Mouse (Mus musculus) right cerebral cortex, postnatal 4 days (tissue): ENCODE data around the gene Asf1b.
A peak's percentile ranks its signal among the peaks of the same experiment; 100 is the strongest.
"Not testable (repeated sequence)": the region's sequence is repeated elsewhere in the genome, so short reads cannot be mapped to it uniquely, and the experiment has no call there.

Experiments
- DNase-seq: peaks from one replicate; pipeline ENCODE4 v3.0.0-alpha.2; 2022

Asf1b gene

GRCm38 (mm10) chr8:83964015-83964765 is 8.9 kb downstream of the Asf1b start:
- no peak for DNase-seq

- no peak for DNase-seq
These were observed 12.4 kb downstream of the Asf1b start for GRCm38 (mm10) chr8:83967701-83968100.

- no peak for DNase-seq
These were observed 15.8 kb downstream of the Asf1b start for GRCm38 (mm10) chr8:83971121-83971520.

- no peak for DNase-seq
These were observed 16.4 kb downstream of the Asf1b start for GRCm38 (mm10) chr8:83971661-83972060.

- DNase-seq, result peak; percentile 98
These were observed 17.1 kb downstream of the Asf1b start, which contains the start of gene Prkaca for GRCm38 (mm10) chr8:83972150-83973120. Prkaca (plus strand) TSS chr8:83972993.

DNA sequence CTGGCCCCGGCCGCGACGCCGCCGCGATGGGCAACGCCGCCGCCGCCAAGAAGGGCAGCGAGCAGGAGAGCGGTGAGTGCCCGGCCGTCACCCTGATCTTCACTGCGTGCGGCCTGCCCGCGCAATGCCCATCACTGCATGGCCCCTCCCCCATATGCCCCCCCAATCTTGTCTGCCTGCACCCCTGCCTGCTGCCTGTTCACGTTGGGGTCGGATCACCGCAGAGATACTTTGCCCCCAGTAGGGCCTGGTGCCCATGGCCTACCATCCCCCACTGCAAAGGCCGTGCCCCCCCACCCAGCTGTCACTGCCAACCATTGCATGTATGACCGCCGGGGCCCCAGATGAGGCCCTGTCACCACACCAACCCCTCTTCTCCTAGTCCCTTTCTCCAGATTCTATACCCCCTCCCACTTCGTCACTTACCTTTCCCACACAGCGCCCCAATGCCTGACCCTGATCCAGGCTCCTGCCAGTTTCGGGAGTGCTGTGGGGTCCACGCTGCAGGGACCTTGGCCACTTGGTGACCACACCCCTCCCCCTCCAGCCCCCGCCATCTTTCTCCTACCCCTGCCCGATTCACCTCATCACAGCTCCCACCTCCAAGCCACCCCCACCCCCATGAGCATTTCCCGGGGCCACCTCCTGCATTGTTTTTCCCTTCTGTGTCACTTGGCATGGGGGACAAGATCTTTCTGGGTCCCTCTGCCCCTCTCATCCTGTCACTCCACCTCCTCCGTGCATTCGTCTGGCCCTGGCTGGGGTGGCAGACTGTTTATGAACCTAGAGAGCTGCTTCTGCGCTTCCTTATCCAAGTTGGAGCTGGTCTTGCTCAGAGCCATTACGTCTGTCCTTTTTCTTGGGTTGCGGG is 18.1 kb downstream of the Asf1b start:
- DNase-seq, result peak; percentile 39

DNA sequence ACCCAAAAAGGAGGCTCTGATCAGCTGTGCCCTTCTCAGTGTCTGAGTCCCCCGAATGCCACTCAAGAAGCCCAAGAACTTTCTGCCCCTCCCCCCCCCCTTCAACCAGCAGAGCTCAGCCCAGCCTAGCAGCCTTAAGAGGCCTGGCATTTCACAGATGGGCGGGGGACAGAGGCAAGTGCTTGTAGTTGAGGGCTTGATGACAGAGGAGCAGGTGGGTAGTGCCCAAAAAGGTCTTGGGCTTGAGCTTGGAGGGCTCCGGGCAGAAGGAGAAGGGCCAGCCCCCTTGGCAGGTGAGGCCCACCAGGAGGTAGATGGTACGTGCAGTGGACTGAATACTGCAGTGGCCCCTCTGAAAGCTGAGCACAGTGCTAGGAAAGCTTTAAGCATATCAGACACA is 19.2 kb downstream of the Asf1b start:
- DNase-seq, result no peak

DNA sequence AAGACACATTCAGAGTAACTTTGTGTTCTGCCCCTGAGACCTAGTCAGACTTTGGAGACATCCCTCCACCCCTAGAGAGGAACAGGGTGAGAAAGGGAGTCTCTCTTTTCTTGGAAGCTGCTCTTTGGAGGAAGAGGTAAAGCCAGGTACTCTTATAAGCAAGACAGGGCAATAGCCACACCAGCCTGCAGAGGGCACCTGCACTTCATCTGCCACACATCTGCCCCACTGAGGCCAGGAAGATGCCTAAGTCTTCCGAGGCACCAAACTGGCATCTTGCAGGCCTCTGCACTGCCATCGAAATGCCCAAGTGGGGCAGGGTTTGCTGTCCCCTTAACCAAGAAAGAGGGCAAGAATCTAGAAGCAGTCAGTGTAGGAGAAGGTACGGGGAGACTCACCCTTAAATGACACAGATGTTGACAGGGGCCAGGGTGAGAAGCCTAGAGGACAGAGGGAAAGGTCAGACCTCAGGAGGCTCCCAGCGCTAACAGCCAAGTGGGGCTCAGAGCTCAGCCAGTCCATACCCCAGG is 20.9 kb downstream of the Asf1b start:
- no peak for DNase-seq

DNA sequence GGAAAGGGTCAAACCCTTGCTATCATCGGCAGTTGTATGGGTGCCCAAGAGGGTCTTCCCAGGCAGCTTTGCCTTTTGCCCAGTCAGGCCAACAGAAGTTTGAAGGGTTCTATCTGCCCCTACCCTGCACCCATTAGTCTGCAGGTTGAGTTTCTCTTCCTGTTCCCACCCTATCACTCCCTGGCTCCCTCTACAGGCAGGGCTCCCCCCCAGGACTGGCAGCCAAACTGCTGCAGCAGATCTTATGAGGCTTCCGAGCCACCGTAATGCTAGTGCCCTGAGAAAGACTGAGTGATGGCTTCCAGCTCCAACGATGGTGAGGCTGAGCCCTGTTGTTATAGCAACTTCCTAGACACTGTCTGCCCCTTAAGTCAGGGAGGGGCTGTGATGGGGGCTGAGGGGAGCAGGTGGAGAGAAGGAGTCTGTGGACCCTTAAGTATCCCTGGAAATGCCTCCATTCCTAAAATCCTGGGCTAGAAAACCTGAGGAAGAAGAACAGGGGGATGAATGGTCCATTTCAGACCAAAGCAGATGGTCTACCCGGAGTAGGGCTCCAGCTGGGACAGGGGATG is 21.6 kb downstream of the Asf1b start:
- no peak for DNase-seq

- no peak for DNase-seq
These were observed 22.3 kb downstream of the Asf1b start for GRCm38 (mm10) chr8:83977646-83978045.

DNA sequence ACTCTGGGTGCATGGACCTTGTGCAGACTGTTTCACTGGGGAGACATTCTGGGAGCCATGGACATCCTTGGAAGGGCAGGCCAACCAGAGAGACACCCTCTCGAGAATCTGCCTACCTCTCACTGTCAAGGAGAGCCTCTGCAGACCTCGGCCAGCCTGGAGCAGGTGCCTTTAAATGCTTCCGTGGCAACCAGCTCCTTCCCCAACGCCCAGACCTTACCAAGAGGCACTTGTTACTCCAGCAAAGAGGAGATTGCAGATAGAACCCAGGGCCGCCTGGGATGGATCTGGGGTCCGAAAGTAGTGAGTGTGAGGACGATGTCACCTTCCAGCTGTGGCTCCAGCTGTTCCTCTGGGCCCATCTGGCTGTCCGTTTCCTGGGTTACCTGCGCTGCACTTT is 22.9 kb downstream of the Asf1b start:
- no peak for DNase-seq

DNA sequence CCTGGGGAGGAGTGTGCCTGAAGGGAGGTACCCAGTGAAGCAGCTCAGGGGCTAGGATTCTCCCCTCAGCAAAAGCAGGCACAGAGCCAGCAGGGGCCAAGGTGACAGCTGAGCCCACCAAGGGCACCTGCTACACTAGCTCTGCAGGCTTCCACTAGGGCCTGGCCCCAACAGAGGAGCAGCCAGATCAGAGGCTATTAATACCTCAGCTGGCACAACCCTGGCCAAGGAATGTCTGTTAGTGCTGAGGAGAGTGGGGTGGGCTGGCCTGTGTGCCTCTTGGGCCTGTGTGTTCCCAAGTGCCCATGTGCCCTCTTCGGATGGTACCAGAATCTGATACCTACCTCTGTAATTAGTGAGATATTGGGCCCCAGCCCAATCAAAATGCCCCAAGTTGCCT is 24.9 kb downstream of the Asf1b start:
- DNase-seq, result no peak

- no peak for DNase-seq
These were observed 25.5 kb downstream of the Asf1b start for GRCm38 (mm10) chr8:83980845-83981244.

DNA sequence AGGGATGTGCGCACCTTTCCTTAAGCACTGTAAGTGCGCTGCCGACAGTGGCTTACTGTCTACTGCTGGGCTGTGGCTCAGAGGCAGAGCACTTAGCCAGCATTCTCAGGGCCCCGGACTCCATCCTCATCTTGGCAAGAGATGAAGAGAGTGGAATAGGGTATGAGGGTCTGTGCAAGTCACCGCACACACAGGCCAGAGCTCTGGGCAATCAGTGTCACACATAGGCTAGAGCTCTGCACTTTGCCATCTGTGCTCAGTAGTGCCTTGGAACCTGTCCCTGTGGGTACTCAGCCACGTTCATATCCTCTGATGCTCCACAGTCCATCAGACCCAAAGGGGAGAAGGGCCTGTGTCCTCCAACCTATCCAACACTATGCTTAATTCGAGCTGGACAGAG is 26.2 kb downstream of the Asf1b start:
- no peak for DNase-seq

DNA sequence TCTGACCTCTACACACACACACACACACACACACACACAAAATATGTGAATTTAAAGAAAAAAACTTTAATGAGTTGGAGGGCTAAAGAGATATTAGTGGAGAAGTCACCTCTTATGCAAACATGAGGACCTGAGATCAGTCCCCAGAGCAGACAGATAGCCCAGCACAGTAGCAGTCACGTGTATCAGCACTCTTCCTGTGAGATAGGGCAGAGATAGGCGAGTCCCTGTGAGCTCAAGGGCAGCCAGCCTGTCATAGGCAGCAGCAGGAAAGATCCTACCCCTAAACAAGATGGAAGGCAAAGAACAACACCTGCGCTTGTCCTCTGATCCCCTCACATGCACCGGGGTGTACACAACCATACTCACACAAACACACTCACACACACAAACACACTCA is 27.1 kb downstream of the Asf1b start:
- DNase-seq, result no peak

- not testable (repeated sequence) for DNase-seq
These were observed 27.9 kb downstream of the Asf1b start for GRCm38 (mm10) chr8:83983222-83983621.

DNA sequence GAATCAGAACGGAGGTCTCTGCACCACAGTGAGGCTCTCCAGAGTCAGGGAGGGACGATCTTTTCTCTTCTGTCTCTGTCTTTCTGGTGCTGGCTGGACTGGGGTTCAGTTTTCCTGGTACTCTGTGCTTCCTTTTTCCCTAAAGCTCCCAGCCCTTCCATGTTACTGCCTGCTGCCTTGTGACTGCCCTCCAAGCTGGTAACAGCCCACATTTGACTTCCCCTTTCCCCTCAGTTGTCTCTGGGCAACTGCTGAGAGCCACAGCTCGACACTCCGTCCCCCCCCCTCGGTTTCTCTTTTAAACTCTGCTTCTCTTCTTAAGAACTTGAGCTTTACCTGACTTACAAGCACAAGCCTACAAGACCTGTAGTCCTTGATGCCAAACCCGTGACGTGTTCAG is 33.9 kb downstream of the Asf1b start:
- DNase-seq, result no peak

GRCm38 (mm10) chr8:83990170-83990569 is 34.9 kb downstream of the Asf1b start:
- DNase-seq, result no peak

- DNase-seq, result no peak
These were observed 37.2 kb downstream of the Asf1b start for GRCm38 (mm10) chr8:83992488-83992887.

GRCm38 (mm10) chr8:83994030-83994429 is 38.7 kb downstream of the Asf1b start:
- no peak for DNase-seq

- no peak for DNase-seq
These were observed 40.7 kb downstream of the Asf1b start for GRCm38 (mm10) chr8:83995973-83996372.
